Mouse (Mus musculus): ENCODE data around the gene Dusp18. TPM values are rescaled to one million over a fixed set of nuclear protein-coding genes. Genes with fewer than 3 reads are reported as not detected.

Gene Dusp18
- polyA plus RNA-seq, 1 experiment from 2014 or later = 42.9 TPM

- Histone ChIP-seq H3K4me1 (peaks cover 16% of the 10 kb centered on the region), H3K27ac (no peak overlapping the region), H3K4me2 (no peak overlapping the region), H3K27me3 (replicated peaks) (no peaks in the 10 kb centered on the region), H3K36me3 (replicated peaks) (no peaks in the 10 kb centered on the region), H3K9me3 (no peaks in the 10 kb centered on the region), H3K9ac (no peak overlapping the region), H3K4me3 (no peak overlapping the region)
- no peak for ATAC-seq (replicated peaks)
- 81% methylated on average over 9 of the region's 9 CpGs for WGBS
Observed at GRCm38 (mm10) chr11:3933756-3934285, 38.8 kb downstream of the Dusp18 start.

GRCm38 (mm10) chr11:3935135-3935534, 40.1 kb downstream of the Dusp18 start:
- Histone ChIP-seq H3K36me3 (replicated peaks) (no peaks in the 10 kb centered on the region), H3K4me1 (peaks cover 16% of the 10 kb centered on the region), H3K27me3 (replicated peaks) (no peaks in the 10 kb centered on the region), H3K9ac (no peak overlapping the region), H3K27ac (no peak overlapping the region), H3K9me3 (no peaks in the 10 kb centered on the region), H3K4me3 (no peak overlapping the region), H3K4me2 (no peak overlapping the region)
- WGBS = 80% methylated on average over 4 of the region's 4 CpGs
- no peak for ATAC-seq (replicated peaks)

- no peak overlapping the region for H3K9ac ChIP-seq
- no peak for ATAC-seq (replicated peaks)
- 92% methylated on average over 3 of the region's 3 CpGs for WGBS
Observed at GRCm38 (mm10) chr11:3936318-3936717, 41.3 kb downstream of the Dusp18 start.

GRCm38 (mm10) chr11:3937321-3937874, 42.4 kb downstream of the Dusp18 start:
- H3K27me3 ChIP-seq (replicated peaks) = no peaks in the 10 kb centered on the region
- WGBS = 80% methylated on average over 13 of the region's 13 CpGs
- no peak for ATAC-seq (replicated peaks)
- H3K4me3 ChIP-seq = no peak overlapping the region
- no peak overlapping the region for H3K4me2 ChIP-seq
- no peaks in the 10 kb centered on the region for H3K9me3 ChIP-seq
- H3K4me1 ChIP-seq = no peaks in the 10 kb centered on the region
- H3K36me3 ChIP-seq (replicated peaks) = no peaks in the 10 kb centered on the region
- H3K27ac ChIP-seq = no peak overlapping the region
- no peak overlapping the region for H3K9ac ChIP-seq

More at GRCm38 (mm10) chr11:3936318-3936717, 41.3 kb downstream of the Dusp18 start:
- no peak overlapping the region for H3K4me2 ChIP-seq
- H3K4me3 ChIP-seq = no peak overlapping the region
- no peaks in the 10 kb centered on the region for H3K27me3 ChIP-seq (replicated peaks)
- H3K27ac ChIP-seq = no peak overlapping the region
- H3K36me3 ChIP-seq (replicated peaks) = no peaks in the 10 kb centered on the region
- H3K4me1 ChIP-seq = peaks cover 10% of the 10 kb centered on the region
- no peaks in the 10 kb centered on the region for H3K9me3 ChIP-seq

GRCm38 (mm10) chr11:3941371-3941770, 46.3 kb downstream of the Dusp18 start:
- no peaks in the 10 kb centered on the region for H3K4me1 ChIP-seq
- no peak for ATAC-seq (replicated peaks)
- H3K27me3 ChIP-seq (replicated peaks) = no peaks in the 10 kb centered on the region
- H3K36me3 ChIP-seq (replicated peaks) = no peaks in the 10 kb centered on the region
- no peak overlapping the region for H3K4me2 ChIP-seq
- H3K4me3 ChIP-seq = no peak overlapping the region
- H3K27ac ChIP-seq = no peak overlapping the region
- no peaks in the 10 kb centered on the region for H3K9me3 ChIP-seq
- H3K9ac ChIP-seq = no peak overlapping the region
- 82% methylated on average over 7 of the region's 7 CpGs for WGBS

GRCm38 (mm10) chr11:3946386-3946785, 51.3 kb downstream of the Dusp18 start:
- Histone ChIP-seq H3K27me3 (replicated peaks) (no peaks in the 10 kb centered on the region), H3K9me3 (no peaks in the 10 kb centered on the region), H3K36me3 (replicated peaks) (no peaks in the 10 kb centered on the region), H3K4me1 (no peaks in the 10 kb centered on the region), H3K4me2 (no peak overlapping the region), H3K27ac (no peak overlapping the region), H3K4me3 (no peak overlapping the region), H3K9ac (no peak overlapping the region)
- WGBS = 12% methylated on average over 1 of the region's 1 CpGs
- no peak for ATAC-seq (replicated peaks)

Other genes starting within 250 kb of the Dusp18 start
- gene Morc2a, start 246.0 kb upstream of the Dusp18 start, polyA plus RNA-seq (2015; fragmentation: Nextera tagmentation; extraction: Ambion mirVana) = 39.5 and 42.5 TPM in 2 replicates
- 33.5 and 36.2 TPM in 2 replicates for gene Osbp2, start 31.3 kb upstream of the Dusp18 start, polyA plus RNA-seq (2015; fragmentation: Nextera tagmentation; extraction: Ambion mirVana)
- gene 4921536K21Rik, start 142 bp upstream of the Dusp18 start, polyA plus RNA-seq (2015; fragmentation: Nextera tagmentation; extraction: Ambion mirVana) = 0.43 and 0.90 TPM in 2 replicates
- gene Slc35e4, start 19.4 kb downstream of the Dusp18 start, polyA plus RNA-seq (2015; fragmentation: Nextera tagmentation; extraction: Ambion mirVana) = 17.9 and 19.4 TPM in 2 replicates
- 22.6 and 24.9 TPM in 2 replicates for gene Tcn2, start 36.9 kb downstream of the Dusp18 start, polyA plus RNA-seq (2015; fragmentation: Nextera tagmentation; extraction: Ambion mirVana)
- gene Pes1, start 68.7 kb downstream of the Dusp18 start, polyA plus RNA-seq (2015; fragmentation: Nextera tagmentation; extraction: Ambion mirVana) = 57.5 and 60.1 TPM in 2 replicates
- gene 4930556J24Rik, start 81.5 kb downstream of the Dusp18 start, polyA plus RNA-seq (2015; fragmentation: Nextera tagmentation; extraction: Ambion mirVana) = 0.23 TPM in 1 of 2 replicates, not detected in the other
- gene Gal3st1, start 88.4 kb downstream of the Dusp18 start, polyA plus RNA-seq (2015; fragmentation: Nextera tagmentation; extraction: Ambion mirVana) = 5.4 and 5.5 TPM in 2 replicates
- gene Sec14l4, start 136.2 kb downstream of the Dusp18 start, polyA plus RNA-seq (2015; fragmentation: Nextera tagmentation; extraction: Ambion mirVana) = not detected in 2 replicates
- gene Sec14l3, start 169.6 kb downstream of the Dusp18 start, polyA plus RNA-seq (2015; fragmentation: Nextera tagmentation; extraction: Ambion mirVana) = 1.3 and 1.4 TPM in 2 replicates
- 9.3 and 12.8 TPM in 2 replicates for gene Mtfp1, start 200.2 kb downstream of the Dusp18 start, polyA plus RNA-seq (2015; fragmentation: Nextera tagmentation; extraction: Ambion mirVana)
- 4.0 TPM in 2 replicates for gene Sec14l2, start 228.2 kb downstream of the Dusp18 start, polyA plus RNA-seq (2015; fragmentation: Nextera tagmentation; extraction: Ambion mirVana)
- gene Rnf215, start 240.0 kb downstream of the Dusp18 start, polyA plus RNA-seq (2015; fragmentation: Nextera tagmentation; extraction: Ambion mirVana) = 55.3 and 55.4 TPM in 2 replicates

Data from midbrain, embryonic 15.5 days (tissue).